Mouse (Mus musculus): ENCODE data around the gene Psma6. TPM values are rescaled to one million over a fixed set of nuclear protein-coding genes. Genes with fewer than 3 reads are reported as not detected.
A peak's percentile ranks its signal among the peaks of the same experiment; 100 is the strongest.
"Not testable (repeated sequence)": the region's sequence is repeated elsewhere in the genome, so short reads cannot be mapped to it uniquely, and the experiment has no call there.

Psma6 gene
- 499 and 560 TPM in 2 replicates for polyA plus RNA-seq (2016; fragmentation: Nextera tagmentation; extraction: Ambion mirVana)

DNA sequence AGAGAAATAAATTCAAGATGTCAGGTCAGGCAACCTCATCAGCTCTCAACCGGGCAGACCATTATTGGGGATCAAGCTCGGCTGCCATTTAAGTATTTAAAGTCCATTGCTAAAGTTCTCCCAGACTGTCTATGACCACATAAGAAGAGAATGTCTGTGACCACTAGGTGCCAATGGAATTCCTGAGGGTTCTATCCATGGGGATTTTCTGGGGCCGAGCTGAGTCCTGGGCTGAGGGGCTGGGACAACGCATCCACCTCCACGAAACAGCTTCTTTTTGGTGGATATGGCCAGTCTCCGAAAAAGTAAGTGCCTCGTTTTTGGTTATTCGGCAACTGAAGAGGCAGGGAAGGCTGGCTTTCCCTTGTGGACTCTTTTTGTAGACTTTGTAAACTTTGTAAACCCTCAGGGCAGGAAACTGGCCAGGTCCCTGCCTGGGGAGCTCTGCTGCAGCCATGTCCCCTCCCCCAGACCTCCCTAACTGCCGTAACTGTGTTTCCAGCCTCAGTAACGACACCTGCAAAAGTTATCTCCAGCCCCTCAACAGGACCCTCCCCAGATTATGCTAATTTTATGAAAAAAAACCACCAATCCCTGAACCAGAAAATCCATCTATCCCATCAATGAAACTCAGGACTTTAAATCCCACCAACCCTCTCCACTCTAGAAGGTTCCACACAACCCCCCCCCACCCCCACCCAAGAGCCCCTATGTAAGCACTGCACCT lies at the start of gene Psma6:
TSS of gene Psma6 (plus strand) at position 200 of the 727 bp plus-strand sequence.
- Histone ChIP-seq H3K9me3 (replicated peaks) (no peaks in the 10 kb centered on the region), H3K4me3 (no peak within 1 kb of the TSS), H3K27ac (no peak within 1 kb of the TSS), H3K27me3 (ENCODE audit: low read depth, poor library complexity, severe bottlenecking) (no peaks in the 10 kb centered on the region), H3K4me1 (peaks cover 5% of the 10 kb centered on the region), H3K36me3 (peaks cover 9% of the 10 kb centered on the region)
- no peak for DNase-seq (ENCODE audit: low spot score)
- 76% methylated on average over 10 of the region's 10 CpGs for WGBS

DNA sequence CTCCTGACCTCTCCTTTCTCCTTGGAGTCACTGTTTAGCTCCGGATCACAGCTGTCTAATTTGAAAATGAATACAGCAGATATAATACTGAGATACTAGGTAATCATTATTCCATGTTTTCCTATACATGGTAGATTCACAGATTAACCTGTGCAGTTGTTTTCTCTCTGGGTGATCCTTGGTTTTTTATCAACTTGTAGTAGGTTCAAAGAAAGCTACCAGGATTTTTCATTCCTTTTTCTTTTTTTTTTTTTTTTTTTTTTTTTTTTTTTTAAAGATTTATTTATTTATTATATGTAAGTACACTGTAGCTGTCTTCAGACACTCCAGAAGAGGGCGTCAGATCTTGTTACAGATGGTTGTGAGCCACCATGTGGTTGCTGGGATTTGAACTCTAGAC lies 45.5 kb upstream of the Psma6 start:
- H3K4me3 ChIP-seq; H3K27me3 ChIP-seq (ENCODE audit: low read depth, poor library complexity, severe bottlenecking); H3K27ac ChIP-seq; H3K9me3 ChIP-seq (replicated peaks); DNase-seq (ENCODE audit: low spot score); H3K4me1 ChIP-seq: not testable (repeated sequence)
- peaks cover 12% of the 10 kb centered on the region for H3K36me3 ChIP-seq
- WGBS, result 97% methylated on average over 1 of the region's 2 CpGs

DNA sequence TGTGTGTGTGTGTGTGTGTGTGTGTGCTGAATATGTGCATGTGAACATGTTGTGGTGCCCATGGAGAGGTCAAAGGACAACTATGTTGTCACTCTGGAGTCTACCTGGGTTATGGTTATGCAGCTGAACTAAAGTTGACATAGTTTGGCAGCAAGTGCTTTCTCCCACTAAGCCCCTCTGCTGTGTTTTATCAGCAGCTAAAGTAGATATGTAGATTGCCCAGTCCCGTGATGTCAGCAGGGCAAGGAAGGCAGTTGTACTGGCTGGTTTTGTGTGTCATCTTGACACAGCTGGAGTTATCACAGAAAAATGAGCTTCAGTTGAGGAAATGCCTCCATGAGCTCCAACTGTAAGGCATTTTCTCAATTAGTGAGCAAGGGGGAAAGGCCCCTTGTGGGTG lies 41.0 kb upstream of the Psma6 start:
- DNase-seq (ENCODE audit: low spot score); H3K36me3 ChIP-seq; H3K27me3 ChIP-seq (ENCODE audit: low read depth, poor library complexity, severe bottlenecking); H3K4me3 ChIP-seq; H3K4me1 ChIP-seq; H3K9me3 ChIP-seq (replicated peaks); H3K27ac ChIP-seq: not testable (repeated sequence)
- 89% methylated on average over 1 of the region's 1 CpGs for WGBS

DNA sequence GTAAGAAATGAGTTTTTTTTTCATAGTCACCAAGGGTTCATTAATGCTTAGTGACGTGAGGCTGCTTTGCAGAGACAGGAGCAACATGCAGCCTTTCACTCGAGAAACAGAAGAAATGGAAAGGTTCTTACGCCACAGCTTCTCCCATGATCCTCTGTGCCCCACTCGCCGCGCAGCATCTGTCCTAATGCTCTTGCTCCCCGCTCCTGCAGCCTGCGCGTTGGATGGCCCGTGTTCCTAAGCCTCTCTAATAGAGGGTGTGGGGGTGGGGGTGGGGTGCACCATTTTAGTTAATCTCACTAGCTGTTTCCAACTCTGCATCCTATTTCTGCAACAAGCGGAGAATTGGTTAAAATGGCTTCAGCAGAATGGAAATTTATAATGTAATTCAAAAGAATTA lies 40.0 kb upstream of the Psma6 start:
- no peak for DNase-seq (ENCODE audit: low spot score)
- no peak overlapping the region for H3K27ac ChIP-seq
- H3K9me3 ChIP-seq (replicated peaks), result no peaks in the 10 kb centered on the region
- H3K27me3 ChIP-seq (ENCODE audit: low read depth, poor library complexity, severe bottlenecking), result no peaks in the 10 kb centered on the region
- H3K4me1 ChIP-seq, result 0 out of 2 replicates have a peak, but pooled peaks cover 2% of the 10 kb centered on the region
- peaks cover 3% of the 10 kb centered on the region for H3K36me3 ChIP-seq
- H3K4me3 ChIP-seq, result no peak overlapping the region
- WGBS, result 87% methylated on average over 11 of the region's 11 CpGs

DNA sequence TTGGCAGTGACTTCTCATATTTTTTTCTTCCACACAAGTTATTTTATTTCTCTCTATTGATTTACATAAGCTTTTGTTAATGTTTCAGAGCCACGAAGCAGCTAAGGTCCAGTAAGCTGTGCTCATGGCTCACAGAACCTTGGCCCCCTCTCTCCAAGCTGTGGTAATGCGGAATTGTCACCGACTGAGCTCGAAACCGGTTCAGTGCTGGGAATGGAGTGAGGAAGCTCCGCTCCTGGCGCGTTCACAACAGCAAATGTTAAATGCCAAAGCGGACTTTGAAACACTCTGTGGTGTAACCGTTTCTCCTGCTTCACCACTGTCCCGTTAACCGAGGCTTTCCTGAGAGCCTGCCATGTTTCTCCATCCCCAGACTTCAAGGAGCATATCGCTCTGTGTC lies 39.4 kb upstream of the Psma6 start:
- DNase-seq (ENCODE audit: low spot score), result no peak
- H3K27me3 ChIP-seq (ENCODE audit: low read depth, poor library complexity, severe bottlenecking), result no peaks in the 10 kb centered on the region
- WGBS, result 89% methylated on average over 13 of the region's 13 CpGs
- H3K27ac ChIP-seq, result no peak overlapping the region
- H3K9me3 ChIP-seq (replicated peaks), result no peaks in the 10 kb centered on the region
- H3K4me3 ChIP-seq, result no peak overlapping the region
- H3K4me1 ChIP-seq, result 0 out of 2 replicates have a peak, but pooled peaks cover 2% of the 10 kb centered on the region
- H3K36me3 ChIP-seq, result peaks cover 3% of the 10 kb centered on the region

DNA sequence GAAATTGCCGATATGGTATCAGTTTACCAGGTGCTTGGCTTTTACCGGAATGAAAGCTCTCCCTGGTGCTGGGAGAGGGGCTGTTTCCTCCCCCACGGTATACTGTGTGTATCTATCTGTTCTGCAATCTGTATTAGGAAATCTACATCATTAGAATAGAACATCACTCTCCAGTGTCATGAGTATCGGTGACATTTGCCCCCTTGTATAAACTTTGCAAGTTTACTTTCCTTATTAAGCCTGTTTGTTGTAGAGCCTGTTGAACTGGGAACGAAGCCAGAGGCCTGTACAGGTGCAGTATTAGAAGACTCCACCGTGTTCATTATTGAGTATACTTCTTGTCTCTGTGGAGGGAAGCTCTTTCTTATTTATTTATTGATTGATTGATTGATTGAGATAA lies 30.6 kb upstream of the Psma6 start:
- no peak for DNase-seq (ENCODE audit: low spot score)
- H3K9me3 ChIP-seq (replicated peaks), result no peaks in the 10 kb centered on the region
- no peaks in the 10 kb centered on the region for H3K36me3 ChIP-seq
- 87% methylated on average over 6 of the region's 6 CpGs for WGBS
- H3K27me3 ChIP-seq (ENCODE audit: low read depth, poor library complexity, severe bottlenecking), result no peaks in the 10 kb centered on the region
- H3K4me1 ChIP-seq, result peaks cover 2% of the 10 kb centered on the region; the same call in 1 of the 2 replicates
- no peak overlapping the region for H3K27ac ChIP-seq
- H3K4me3 ChIP-seq, result no peak overlapping the region

DNA sequence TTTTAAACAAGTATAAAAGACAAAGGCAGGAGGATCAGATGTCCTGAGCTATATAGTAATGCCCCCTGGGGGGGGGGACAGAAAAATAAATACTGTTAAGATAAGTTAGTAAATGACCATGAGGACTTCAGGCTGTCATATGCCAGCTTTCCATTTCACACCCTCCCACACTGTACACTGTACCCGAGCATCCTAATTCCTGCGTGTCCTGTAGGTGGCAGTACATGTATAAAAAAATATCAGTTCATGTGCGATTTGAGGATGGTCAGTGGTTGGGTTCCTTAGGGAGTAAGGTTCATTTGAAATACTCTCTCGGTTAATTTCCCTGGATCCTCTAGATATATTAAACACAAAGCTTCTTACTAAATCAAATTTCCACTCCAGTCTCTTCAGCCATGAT lies 29.1 kb upstream of the Psma6 start:
- no peaks in the 10 kb centered on the region for H3K27me3 ChIP-seq (ENCODE audit: low read depth, poor library complexity, severe bottlenecking)
- H3K27ac ChIP-seq, result no peak overlapping the region
- no peaks in the 10 kb centered on the region for H3K9me3 ChIP-seq (replicated peaks)
- H3K4me1 ChIP-seq, result peaks cover 2% of the 10 kb centered on the region; the same call in 1 of the 2 replicates
- no peak for DNase-seq (ENCODE audit: low spot score)
- no peak overlapping the region for H3K4me3 ChIP-seq
- H3K36me3 ChIP-seq, result no peaks in the 10 kb centered on the region
- 74% methylated on average over 4 of the region's 4 CpGs for WGBS

DNA sequence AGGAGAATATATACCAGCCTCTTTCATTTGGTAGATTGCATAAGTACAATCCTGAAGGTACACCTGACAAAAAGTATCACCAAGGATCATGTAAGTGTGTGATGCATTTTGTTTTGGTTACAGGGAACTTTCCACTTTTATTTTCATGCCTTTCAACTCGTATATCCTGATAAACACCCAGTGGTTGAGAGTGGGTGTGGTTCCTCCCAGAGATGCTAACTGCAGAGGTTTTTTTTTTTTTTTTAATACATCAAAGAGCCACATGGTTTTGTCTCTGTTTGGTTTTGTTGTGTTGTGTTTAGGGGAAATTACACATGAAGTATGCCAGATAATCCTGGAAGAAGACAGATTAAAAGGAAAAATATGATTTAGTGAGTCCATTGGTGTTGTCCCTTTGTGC lies 26.7 kb upstream of the Psma6 start:
- Histone ChIP-seq H3K36me3 (no peaks in the 10 kb centered on the region), H3K27me3 (ENCODE audit: low read depth, poor library complexity, severe bottlenecking) (no peaks in the 10 kb centered on the region), H3K9me3 (replicated peaks) (no peaks in the 10 kb centered on the region), H3K4me3 (no peak overlapping the region), H3K4me1 (peaks cover 2% of the 10 kb centered on the region; the same call in 1 of the 2 replicates), H3K27ac (no peak overlapping the region)
- 66% methylated on average over 1 of the region's 1 CpGs for WGBS
- DNase-seq (ENCODE audit: low spot score), result no peak

DNA sequence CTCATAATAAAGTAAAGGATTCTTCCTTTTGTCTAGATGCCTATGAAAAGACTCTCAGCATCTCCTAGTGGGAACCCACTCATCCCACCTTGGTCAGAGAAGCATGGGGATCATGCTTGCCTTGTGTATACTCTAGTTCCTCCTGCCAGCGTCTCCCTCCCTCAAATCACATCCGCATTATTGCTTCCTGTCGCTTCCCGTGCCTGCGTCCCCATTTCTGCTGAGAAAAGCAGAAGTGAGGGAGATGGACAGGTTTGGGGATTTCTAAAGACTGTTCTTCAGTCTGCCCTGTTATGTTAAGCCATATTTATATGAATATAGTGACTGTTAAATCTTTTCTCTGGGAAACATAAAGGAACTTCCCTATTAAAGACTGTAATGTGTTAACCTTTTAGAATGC lies 23.1 kb upstream of the Psma6 start:
- no peaks in the 10 kb centered on the region for H3K36me3 ChIP-seq
- no peaks in the 10 kb centered on the region for H3K27me3 ChIP-seq (ENCODE audit: low read depth, poor library complexity, severe bottlenecking)
- WGBS, result 86% methylated on average over 5 of the region's 5 CpGs
- DNase-seq (ENCODE audit: low spot score), result no peak
- H3K4me1 ChIP-seq, result no peaks in the 10 kb centered on the region
- H3K4me3 ChIP-seq, result no peak overlapping the region
- no peak overlapping the region for H3K27ac ChIP-seq
- no peaks in the 10 kb centered on the region for H3K9me3 ChIP-seq (replicated peaks)

DNA sequence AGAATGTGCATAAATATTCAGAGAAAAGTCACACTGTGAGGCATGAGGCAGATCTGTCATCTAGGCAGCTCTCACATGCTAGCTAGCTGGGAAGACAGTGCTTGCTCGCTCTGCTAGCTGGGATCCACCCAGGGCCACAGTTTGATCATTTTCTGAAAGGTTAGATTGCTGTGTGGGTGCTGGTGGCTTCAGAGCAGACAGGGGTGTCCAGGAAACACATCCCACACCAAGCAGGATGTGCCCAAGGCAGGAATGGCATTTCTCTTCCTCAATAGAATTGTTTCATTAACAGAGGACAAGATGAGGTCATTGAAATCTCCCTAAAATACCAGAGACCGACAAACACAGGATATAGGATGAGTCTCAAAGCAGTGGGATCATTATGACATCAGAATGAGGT lies 18.9 kb upstream of the Psma6 start:
- H3K36me3 ChIP-seq, result no peaks in the 10 kb centered on the region
- H3K9me3 ChIP-seq (replicated peaks), result no peaks in the 10 kb centered on the region
- no peak overlapping the region for H3K4me3 ChIP-seq
- H3K4me1 ChIP-seq, result no peaks in the 10 kb centered on the region
- H3K27me3 ChIP-seq (ENCODE audit: low read depth, poor library complexity, severe bottlenecking), result no peaks in the 10 kb centered on the region
- no peak for DNase-seq (ENCODE audit: low spot score)
- H3K27ac ChIP-seq, result no peak overlapping the region
- WGBS, result 87% methylated on average over 2 of the region's 2 CpGs

DNA sequence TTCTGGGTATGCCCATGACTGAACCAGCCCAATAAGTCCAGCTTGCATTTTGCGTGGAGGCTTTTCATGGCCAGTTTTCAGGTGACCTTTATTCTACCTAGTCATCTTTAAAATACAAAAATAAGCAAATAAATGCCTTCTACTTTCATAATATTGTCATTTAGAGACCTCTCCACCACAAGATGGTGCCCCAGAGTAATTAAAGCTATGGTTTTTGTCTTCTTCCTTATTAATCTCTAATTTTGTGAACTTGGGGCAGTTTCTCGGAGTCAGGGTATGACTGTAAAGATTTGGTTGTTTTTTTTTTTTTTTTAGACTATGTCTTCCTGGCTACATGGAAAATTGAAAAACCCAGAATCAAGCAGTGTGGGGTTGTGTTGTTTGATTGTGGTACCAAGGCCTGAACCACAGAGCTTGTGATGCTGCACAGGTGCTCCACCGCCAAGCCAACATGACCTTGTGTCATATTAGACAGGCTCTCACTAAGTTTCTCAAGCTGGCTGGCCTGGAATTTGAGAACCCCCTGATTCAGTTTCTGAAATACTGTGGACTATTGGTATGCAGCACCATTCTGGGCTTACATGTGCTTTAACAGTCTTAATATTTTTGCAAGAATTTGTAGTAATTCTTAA lies 11.5 kb upstream of the Psma6 start:
- Histone ChIP-seq H3K27ac (no peak overlapping the region), H3K4me1 (no peaks in the 10 kb centered on the region), H3K4me3 (no peak overlapping the region), H3K36me3 (peaks cover 5% of the 10 kb centered on the region), H3K27me3 (ENCODE audit: low read depth, poor library complexity, severe bottlenecking) (no peaks in the 10 kb centered on the region), H3K9me3 (replicated peaks) (no peaks in the 10 kb centered on the region)
- 95% methylated on average over 3 of the region's 3 CpGs for WGBS
- DNase-seq (ENCODE audit: low spot score), result no peak

DNA sequence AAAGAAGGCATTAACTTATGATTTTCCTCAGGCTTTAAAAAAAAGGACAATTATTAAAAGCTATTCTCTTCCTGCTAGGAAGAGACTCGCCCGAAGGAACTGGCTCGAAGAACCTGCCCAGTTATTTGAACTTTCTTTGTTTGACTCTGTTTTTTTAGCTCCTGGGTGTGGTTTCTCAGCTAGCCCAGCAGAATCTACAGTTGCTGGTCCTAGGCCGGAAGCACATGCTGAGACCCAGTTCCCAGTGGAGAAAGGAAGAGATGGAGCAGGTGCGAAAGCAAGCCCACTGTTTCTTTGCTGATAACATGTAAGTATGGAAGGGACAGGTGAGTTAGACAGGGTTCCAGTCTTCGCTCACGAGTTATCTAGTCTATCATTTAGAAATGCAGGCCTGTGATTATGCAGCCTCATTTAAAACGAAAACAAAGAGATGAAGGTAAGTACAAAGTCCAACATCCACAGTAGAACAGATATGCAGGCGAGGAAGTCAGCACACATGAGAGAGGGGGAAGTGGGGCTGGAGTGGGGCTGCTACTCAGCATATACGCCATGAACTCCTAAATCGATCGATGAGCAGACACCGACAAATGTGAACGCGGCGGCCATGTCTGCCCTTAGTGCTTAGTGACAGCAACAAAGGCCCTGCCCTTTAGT lies 6.9 kb upstream of the Psma6 start:
- Histone ChIP-seq H3K27me3 (ENCODE audit: low read depth, poor library complexity, severe bottlenecking) (no peaks in the 10 kb centered on the region), H3K4me1 (no peaks in the 10 kb centered on the region), H3K4me3 (no peak overlapping the region), H3K27ac (0 out of 2 replicates have a peak overlapping the region, but pooled peaks have one; percentile 31), H3K9me3 (replicated peaks) (no peaks in the 10 kb centered on the region), H3K36me3 (peaks cover 13% of the 10 kb centered on the region)
- 94% methylated on average over 16 of the region's 16 CpGs for WGBS
- no peak for DNase-seq (ENCODE audit: low spot score)

DNA sequence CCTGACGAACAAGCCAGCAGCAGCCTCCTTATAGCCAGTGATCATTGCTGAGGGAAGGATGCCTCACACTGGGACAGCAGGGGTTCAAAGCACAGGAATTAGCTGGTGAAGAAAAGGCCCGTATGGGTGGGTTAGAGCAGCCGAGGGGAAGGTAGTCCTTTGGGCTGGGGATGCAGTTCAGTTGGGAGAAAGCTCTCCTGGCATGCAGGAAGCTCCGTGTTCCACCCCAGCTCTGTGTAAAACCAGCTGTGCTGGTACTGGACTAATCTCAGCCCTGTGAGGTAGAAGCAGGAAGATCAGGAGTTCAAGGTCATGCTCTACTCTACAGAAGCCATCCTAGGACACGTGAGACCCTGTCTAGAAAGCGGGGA lies 6.4 kb upstream of the Psma6 start:
- H3K9me3 ChIP-seq (replicated peaks), result no peaks in the 10 kb centered on the region
- no peak overlapping the region for H3K4me3 ChIP-seq
- H3K4me1 ChIP-seq, result no peaks in the 10 kb centered on the region
- WGBS, result 69% methylated on average over 6 of the region's 6 CpGs
- H3K27me3 ChIP-seq (ENCODE audit: low read depth, poor library complexity, severe bottlenecking), result no peaks in the 10 kb centered on the region
- peaks cover 17% of the 10 kb centered on the region for H3K36me3 ChIP-seq
- DNase-seq (ENCODE audit: low spot score), result no peak
- 0 out of 2 replicates have a peak overlapping the region, but pooled peaks have one; percentile 31 for H3K27ac ChIP-seq

All from limb, embryonic 10.5 days (tissue).